Mouse (Mus musculus) liver, adult 2 months (tissue): Measurements from ENCODE around the gene Odf4.

Experiments used
- CTCF ChIP-seq: fragments of 200-500 bp; IDR thresholded peaks from 2 replicates; pipeline ENCODE4 v1.5.1; 2011; ENCODE audit warnings: low read depth, low read length, control low read depth
- POLR2A ChIP-seq: fragments of 200-500 bp; IDR thresholded peaks from 2 replicates; pipeline ENCODE4 v1.6.1; 2011; ENCODE audit warnings: low read length, control low read depth; ENCODE audit not compliant: insufficient read depth; ENCODE audit errors: extremely low read depth

- TF ChIP-seq CTCF (no peak), POLR2A (no peak)
These were observed 7.1 kb upstream of the Odf4 start for GRCm38 (mm10) chr11:68933885-68934507.
